Mouse (Mus musculus): ENCODE results near the gene Gm28845. TPM values are rescaled to one million over a fixed set of nuclear protein-coding genes. Genes with fewer than 3 reads are reported as not detected.

The Gm28845 gene
- not detected for total RNA-seq (2021)
- long read RNA-seq, experiment 1, partial matches to known transcripts, result 0 of 1 reads
- long read RNA-seq, experiment 1, other reads (novel, unspliced or antisense), result 1 of 1 reads
- long read RNA-seq, experiment 2, result 0 reads

DNA sequence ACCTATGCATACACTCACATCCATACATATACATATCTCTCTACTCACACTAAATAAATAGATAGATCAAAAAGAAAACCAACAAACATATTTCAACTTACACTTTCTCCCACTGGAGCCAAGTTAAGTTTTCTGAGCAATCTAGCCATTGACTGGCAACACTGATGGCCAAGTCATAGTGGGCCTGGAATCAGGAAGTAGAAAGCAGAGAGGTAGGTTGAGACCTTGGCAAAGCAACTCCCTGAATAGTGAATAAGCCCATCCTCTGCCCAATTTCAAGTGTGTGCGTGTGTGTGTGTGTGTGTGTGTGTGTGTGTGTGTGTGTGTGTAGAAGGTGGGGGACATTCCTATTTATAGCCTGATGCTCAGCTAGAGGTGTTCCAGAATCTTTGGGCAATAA, at the start of gene Gm28845:
Gm28845 (minus strand) TSS at position 121 of the 400 bp plus-strand sequence.
- no peak for DNase-seq

DNA sequence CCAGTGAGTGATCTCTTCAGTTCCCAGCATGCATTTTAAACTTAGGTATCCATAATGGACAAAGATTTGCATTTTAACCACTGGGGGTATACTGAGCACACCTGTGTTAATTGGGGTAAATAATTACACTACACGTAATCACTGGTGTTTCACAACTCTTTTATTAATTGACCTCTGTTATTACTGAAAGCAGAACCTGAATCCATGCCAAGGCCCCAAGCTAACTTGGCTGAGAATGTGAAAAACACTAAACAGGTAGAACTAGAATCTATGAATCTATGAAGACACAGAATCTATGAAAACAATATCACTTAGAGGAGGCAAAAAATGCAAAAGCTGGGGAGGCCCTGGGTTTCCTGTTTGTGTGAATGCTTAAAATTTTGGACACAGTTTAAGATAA, 48.1 kb upstream of the Gm28845 start:
- no peak for DNase-seq

GRCm38 (mm10) chr1:65162210-65162609, 42.9 kb upstream of the Gm28845 start:
- no peak for DNase-seq

GRCm38 (mm10) chr1:65156111-65156510, 36.8 kb upstream of the Gm28845 start:
- no peak for DNase-seq

DNA sequence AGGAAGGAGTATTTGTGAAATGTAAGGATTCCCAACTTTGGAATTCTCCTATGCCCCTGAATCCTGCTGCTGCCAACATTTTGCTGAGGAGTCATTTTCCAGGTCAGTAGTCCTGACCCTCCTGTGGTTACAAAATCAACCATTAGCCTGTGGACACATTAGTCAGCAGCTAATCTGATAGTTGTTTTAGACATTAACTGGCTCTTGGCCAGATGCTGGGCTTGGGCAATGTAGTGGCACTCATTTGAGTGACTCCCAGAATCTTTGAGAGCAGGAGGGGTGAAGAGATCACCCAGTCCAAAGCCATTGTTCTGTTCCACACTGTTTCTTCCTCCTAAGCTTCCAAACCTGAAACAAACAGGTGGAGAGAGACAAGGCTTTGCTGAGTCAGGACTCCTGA, 35.5 kb upstream of the Gm28845 start:
- peak; percentile 81 for DNase-seq

DNA sequence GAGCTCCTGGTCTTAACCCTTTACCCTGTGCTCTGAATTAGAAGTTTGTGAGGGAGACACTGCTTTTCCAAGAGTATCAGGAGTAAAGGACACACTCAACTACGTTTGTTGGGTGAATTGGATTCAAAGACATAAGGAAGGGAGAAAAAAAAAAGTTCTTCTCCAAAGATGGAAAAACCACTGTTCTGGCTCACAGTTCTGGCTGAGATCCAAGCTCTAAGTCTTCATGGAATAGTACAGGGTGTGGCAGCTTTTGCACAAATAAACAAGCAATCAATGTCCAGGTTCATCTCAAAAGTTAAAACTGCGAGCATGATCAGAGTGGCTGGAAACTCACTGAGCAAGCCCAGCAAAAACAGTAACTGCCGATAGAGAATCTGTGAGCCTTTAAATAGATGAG, 28.6 kb upstream of the Gm28845 start:
- no peak for DNase-seq

DNA sequence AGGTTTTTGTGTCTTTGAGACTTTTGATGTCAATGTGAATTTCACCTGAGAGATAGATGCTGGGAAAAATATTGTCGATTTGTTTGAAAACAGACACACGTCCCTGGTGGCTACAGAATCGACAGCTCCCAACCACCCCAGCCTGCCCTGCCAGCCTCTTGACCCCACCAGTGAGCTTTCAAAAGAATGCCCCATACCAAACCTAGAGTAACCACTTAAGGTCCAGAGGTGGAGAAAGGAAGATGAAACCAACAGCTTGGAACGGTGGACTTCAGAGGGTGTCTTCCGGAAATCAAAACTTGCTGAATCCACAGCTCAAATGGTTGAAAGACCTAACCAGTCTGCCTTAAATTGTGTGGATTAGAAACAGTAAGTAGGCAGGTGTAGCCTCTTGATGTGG, 28.0 kb upstream of the Gm28845 start:
- no peak for DNase-seq

GRCm38 (mm10) chr1:65146601-65147000, 27.2 kb upstream of the Gm28845 start:
- DNase-seq, result no peak

DNA sequence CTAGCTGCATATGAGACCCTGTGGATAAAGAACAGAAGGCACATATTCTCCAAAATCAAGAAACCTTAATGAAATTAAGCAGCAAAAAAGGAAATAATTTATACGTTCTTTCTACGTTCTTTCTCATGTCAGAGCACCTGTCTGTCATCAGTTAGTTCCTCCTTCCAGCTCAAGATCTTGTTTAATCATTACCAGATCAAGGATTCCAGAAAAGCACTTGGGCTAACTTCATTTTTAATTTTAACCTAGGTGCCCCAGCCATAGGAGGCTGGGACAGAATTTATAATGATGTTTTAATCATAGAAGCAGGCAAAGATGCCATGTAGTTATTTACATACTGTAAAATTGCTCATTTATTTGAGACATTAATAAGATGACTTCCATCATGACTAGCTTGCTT, 25.4 kb upstream of the Gm28845 start:
- no peak for DNase-seq

DNA sequence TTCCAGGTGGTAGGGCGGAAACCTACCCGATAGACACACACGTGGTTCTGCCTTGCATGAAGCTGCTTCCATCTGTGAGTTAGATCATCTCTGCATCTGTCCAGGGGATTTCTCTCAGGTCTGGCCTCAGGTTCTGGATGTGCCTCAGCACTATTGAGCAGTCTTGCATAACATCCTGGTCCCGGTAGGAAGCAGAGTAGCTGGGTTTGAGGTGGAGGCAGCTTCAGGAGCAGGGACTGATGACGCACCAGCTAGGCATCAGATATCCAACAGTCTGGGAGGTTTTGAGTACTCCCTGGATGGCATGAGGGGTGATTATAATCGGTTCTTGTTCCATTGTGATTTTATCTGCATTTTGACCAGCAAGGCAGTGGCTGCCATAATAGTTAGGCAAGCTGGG, 18.2 kb upstream of the Gm28845 start:
- DNase-seq, result no peak

GRCm38 (mm10) chr1:65132833-65133232, 13.5 kb upstream of the Gm28845 start:
- DNase-seq, result no peak

- no peak for DNase-seq
These were observed 12.3 kb upstream of the Gm28845 start for GRCm38 (mm10) chr1:65131671-65132070.

DNA sequence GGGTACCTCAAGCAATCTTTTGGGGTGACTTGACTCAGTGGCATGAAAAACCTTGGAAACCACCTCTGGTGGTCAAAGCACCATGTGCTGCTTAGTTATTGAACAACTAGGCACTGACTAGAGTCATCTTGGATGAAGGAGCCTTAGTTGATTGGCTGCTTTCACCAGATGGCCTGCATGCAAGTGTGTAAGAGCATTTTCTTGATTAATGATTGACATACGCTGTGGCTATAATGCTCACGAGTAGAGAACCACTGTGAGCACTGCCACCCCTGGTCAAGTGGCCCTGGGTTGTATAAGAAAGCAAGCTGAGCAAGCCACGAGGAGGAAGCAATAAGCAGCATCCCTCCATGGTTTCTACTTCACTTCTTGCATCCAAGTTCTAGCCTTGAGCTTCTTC, 10.9 kb upstream of the Gm28845 start:
- DNase-seq, result no peak

DNA sequence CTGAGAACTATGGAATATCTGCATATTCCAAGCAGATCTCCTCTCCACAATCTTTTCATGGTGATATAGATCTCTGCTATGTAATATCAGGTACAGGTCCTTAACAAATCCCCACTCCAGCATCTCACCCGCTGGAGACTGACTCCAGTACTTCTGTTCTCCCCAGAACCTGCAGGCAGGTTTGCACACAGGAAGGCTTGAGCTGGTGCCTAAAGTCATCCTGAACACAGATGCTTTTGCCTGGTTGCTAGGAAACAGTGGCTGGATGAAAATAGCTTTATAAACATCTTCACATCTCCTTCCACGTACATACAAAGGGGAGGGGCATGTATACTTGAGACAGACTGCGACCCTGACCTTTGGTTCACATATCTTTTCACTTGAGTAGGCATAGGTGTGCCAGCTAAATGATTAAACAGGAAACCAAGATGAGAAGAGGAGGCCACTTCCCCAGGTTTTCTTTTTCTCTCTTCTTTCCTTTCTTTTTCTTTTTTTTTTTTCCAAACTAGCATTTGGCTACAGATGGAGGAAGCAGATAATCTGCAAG, 10.3 kb upstream of the Gm28845 start:
- DNase-seq, result no peak

DNA sequence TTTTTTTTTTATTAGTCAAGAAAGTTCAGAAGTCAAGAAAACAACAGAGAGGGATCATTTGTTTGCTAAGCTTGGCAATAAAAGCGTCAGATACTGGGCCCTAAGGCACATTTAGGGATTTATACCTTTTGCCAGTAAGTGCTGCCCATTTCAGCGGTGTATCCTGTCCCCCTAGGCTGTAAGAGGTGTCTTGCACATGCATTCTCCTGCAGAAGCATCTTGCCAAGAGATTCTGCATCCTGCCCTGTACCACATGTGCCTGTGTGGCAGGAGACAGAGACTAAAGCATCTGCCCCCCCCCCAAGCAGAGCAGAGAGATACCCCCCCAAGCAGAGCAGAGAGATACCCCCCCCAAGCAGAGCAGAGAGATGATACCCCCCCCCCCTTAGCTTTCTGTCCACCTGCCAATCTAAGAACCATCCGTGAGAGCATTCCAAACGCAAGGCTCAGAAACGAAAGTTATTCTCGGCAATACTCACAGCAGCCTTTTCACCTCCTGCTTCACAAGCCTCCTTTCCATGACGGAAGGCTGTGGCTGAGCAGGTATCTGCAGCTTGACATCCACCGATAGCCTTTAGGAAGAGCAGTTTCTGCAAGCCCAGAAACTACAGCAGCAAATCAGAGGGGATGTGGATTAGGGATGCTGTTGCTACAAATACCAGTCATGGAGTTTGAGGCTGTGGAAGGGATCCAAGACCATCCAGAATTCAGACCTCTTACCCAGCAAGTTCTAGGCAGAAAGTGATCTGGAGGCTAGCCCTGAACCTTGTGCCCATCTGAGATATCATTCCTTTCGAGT, 3.4 kb upstream of the Gm28845 start, which contains the start of gene D630023F18Rik:
D630023F18Rik (minus strand) TSS at position 641 of the 799 bp plus-strand sequence.
- DNase-seq, result no peak

DNA sequence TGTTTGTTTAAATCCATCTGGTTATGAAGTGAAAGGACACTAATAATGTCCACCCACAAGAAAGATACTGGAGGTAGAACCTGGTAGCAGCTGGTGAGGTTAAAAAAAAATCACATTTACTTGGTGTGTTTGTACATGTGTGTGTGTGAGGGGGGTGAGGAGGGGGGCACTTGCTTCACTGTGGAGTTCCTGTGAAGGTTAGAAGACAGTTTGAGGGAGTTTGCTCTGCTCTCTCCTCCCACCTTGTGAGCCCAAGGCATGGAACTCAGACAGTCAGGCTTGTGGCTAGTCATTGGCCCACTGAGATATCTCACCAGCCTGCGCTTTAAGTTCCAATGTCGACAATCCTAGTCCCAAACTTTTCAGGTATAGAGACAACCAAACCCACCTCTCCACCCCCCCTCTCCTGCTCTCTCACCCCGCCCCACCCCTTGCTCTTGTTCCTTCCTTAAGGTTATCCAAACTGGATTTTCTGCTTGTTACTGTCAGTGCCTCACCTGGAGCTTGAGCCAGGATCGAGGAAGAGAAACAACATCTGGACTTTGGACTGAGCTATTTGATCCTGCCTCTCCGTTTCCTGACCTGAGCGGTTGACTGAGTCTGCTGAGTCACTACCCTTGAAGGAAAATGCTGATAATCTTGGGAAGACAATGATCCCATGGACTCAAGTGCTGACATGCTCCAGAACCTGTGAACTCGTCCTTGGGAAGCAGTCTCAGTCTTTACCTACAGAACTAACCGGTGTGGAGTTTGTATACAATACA, 1.0 kb downstream of the Gm28845 start:
- DNase-seq, result no peak

DNA sequence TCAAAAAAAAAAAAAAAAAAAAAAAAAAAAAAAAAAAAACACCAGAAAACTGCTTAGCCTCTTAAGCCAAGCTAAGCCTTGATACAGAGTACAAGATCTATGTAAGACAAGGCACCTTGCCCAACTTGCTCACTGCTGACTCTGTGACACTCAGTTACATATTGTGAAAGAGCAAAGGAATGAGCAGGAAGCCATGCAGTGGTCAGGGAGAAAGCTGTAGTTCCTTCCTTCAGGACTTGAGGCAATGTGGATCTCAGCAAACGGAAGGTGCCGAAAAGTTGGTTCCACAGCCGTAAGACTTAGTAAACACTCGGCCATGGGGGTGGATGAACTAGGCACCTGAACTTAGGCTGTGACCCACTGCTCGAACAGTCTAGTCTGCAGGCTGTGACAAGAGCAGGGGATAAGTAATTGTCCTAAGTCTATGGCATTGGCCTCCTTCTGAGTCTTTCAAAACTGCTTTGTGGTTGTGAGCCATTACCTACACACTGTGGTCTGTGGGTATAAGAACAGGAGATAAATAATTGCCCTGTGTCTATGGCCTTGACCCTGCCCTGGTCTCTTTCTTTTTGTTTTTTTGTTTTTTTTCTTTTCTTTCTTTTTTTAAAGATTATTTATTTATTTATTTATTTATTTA, 5.7 kb downstream of the Gm28845 start:
- peak; percentile 43 for DNase-seq

DNA sequence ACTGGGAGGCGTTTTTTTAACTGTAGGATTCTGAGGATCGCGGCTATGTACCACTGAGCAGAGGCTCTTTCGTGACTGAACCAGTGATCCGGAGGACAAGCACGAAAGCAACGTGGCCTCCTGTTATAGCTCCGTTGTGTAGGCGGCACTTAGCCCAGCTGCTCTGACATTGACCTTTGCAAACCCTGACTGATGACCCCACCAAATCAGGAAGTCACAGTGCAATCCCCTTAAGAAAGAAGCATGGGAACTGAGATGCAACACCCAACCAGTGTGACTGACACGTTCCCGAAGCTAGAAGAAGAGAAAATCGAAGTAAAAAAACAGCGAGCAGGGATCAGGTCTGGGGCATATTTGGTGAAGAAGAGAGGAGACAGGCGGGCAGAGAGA, 6.6 kb downstream of the Gm28845 start:
- peak; percentile 28 for DNase-seq

GRCm38 (mm10) chr1:65112031-65112806, 7.1 kb downstream of the Gm28845 start:
- DNase-seq, result peak; percentile 86

DNA sequence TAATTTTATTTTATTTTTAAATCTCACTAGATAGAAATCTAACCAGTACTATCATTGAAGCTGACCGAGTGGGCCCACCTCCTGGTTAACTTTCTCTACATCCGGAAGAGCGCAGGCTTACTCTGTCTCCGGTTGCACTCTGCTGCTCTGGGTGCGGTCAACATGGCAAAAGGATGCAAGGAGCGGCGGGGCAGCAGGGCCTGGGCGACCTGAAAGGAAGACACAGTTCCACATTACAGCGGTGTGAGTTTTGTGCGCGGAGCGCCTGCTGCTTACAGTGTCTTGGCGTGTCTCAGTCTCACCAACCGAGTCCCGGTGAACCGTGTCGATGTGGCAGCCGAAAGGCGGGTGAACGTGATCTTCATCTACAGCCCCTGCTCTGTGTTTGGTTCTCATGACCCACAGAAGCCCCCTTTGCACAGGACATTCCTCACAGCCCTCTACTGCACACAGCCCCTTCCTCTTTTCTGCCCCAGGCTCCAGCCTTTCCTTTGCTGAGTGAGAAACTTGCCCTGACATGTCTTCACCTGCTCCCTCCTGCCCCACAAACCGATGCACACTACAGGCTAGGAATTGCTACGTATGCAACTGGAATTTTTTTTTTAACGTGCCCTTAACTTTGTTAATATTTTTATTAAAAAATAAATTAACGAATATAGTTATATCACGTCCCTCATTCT, 9.5 kb downstream of the Gm28845 start:
- no peak for DNase-seq

GRCm38 (mm10) chr1:65109196-65109595, 10.2 kb downstream of the Gm28845 start:
- no peak for DNase-seq

All from adrenal gland, postnatal 10 days (tissue).